Mouse (Mus musculus) monocyte, adult 5-6 weeks (primary cell): ENCODE data around the gene Atp5d. TPM values are rescaled to one million over a fixed set of nuclear protein-coding genes. Genes with fewer than 3 reads are reported as not detected.

Source experiments
- ATAC-seq: fragments of 153-309, 156-312 bp; replicated peaks from 2 replicates; pipeline ENCODE4 v1.8.0; 2017; ENCODE audit warnings: mild to moderate bottlenecking; ENCODE audit not compliant: low TSS enrichment, insufficient number of reproducible peaks, severe bottlenecking, poor library complexity, low FRiP score
- total RNA-seq: library from RNA; stranded (forward); fragments of 200-1000, 200-491, 200-594 nt; gene quantifications from 3 replicates; pipeline ENCODE4 v1.2.3, GENCODE M21; 2017

Gene Atp5d
- total RNA-seq, 1 experiment from 2014 or later, result 29.5 TPM

DNA sequence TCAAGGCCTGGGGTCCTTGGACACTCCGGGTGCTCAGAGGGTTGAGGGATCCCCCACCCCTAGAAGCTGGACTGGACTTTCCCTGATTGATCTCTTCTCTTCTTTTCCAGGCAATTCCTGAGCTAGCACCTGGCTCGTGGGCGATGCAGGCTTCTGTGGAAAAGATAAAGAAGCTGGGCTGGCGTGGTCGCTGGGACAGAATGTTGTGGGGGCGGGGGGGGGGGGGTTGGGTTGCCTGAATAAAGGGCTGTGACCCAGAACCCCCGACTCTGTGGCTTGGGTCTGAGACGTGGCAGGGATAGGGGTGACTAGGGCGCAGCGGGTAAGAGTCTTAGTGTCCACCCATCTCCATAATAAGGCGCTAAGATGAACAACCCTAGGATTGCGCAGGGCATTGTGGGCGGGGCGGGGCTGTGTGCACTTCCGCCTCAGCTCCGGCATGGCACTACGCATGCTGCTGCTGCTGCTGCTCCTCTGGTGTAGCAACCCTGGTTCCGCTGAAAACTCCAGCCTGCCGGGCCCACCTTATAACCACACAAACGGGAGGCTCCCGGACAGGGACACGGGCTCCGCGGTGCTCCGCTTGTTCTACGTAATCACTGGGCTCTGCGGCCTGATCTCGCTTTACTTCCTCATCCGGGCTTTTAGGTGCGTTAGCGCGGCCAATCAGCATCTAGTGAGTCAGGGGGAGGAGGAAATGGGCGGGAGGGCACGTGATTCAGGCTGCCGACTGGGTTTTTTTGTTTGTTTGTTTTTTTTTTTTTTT, 34.3 kb downstream of the Atp5d start, which contains the start of gene 1600002K03Rik:
1600002K03Rik (plus strand) TSS at position 418 of the 766 bp plus-strand sequence.
- peak; percentile 54 for ATAC-seq

DNA sequence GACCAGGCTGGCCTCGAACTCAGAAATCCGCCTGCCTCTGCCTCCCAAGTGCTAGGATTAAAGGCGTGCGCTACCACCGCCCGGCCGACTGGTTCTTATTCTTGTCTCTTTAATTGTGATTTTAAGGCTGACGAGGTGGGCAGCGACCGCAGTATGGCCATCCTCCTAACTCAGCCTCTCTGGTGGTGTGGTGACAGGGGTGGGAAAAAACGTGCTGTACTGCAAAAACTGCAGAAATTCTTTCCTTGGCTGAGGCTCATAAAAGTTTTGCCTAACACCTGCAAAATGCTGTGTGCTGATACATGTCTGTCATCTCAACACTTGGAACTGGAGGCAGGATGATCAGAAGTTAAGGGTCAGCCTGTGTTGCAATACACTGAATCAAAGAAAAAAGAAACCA, 34.9 kb downstream of the Atp5d start:
- ATAC-seq, result no peak

DNA sequence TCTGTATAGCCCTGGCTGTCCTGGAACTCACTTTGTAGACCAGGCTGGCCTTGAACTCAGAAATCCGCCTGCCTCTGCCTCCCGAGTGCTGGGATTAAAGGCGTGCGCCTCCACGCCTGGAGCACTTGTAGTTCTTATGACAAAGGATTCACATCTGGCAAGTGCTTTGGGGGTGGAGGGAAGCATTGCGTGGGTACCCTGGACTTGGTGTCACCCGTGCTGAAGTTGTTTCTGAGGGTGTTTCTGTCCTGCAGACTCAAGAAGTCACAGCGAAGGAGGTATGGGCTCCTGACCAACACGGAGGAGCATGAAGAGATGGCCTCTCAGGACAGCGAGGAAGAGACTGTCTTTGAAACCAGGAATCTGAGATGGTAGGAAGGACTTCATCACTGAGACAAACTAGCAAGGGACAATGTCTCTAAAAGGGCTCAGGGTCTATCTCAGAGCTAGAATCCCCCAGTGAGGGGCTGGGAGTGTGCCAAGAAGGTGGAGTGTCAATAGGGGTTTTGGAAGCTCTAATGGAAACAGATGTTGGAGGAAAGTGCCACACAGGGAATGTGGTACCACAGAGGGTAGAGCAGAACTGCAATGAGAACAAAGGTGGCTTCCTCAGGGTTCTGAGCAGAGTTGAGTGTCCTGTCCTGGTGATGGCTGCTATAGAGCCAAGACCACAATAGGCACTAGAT, 35.7 kb downstream of the Atp5d start:
- no peak for ATAC-seq

DNA sequence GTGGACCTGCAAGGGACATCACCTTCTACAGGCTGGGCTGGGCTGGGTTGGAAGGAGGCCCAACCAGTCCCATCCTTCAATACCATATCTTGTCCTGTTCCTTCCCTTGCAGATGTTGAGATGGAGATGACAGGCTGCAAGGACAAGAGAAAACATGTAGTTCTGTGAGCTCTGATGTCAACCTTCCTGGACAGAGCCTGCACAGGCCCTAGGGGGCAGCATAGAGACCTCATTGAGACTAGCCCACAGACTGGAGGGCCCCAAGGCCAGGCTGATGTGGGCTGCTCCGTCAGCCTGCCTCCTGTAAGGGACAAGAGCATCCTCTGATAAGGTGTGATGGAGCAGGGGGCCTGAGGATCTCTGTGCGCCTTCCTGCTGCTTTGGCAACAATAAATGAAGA, 36.3 kb downstream of the Atp5d start:
- ATAC-seq, result no peak

DNA sequence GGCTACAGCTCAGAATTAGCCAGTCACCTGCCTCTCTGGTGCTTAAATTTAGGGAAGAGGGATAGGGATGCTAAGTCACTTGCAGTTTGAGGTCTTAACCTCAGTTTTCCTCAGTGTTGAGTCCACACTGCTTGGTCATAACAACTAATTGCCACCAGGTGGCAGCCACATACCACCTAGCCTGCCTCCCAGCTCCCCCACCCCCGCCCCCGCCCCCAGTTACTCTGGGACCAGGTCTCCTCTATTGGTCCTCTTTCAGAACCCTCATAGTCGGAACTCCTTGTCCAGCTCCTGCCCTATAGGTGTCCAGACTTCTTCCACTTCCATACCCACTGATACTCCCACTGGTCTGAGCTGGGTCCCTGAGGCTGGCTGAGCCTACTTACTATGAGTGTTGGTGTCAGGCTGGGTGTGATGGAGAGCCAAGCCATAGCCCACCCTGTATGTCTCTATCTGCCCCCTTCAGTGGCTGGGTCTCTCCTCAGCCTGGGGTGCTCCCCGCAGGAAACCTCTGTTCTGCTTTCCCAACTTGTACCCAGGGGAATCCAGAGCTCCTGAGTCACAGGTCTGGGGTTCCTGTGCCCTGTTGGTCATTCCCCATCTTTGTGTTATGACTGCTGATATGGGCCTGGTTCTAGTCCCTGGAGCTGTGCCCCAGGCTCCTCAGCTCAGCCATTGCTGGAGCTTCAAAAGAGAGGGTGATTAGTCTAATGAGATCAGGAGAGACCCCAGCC, 37.3 kb downstream of the Atp5d start:
- ATAC-seq, result no peak

DNA sequence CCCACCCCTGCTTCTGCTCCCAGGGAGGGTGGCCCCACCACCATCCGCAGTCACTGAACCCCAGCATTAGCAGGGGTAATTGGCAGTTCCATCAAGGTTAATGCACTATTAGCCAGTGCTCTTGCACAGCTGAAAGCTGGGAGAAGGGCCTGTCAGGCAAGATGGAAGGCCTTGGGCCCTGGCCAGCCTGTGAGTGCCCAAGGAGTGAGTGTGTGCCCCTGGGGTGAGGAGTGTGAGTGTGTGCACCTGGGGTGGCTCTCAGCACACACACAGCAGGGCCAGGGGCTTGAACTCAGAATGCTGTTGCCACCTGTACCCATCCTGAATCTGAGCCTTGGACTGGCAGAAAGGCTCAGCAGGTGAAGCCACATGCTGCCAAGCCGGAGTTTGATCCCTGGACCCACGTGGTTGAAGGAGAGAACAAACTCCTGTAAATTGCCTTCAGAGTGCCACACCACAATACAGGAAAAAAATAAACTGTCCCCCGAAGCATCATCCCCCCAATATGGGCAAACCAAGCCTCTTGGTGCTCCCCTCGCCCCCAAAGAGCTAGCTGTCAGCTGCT, 37.9 kb downstream of the Atp5d start:
- ATAC-seq, result no peak

DNA sequence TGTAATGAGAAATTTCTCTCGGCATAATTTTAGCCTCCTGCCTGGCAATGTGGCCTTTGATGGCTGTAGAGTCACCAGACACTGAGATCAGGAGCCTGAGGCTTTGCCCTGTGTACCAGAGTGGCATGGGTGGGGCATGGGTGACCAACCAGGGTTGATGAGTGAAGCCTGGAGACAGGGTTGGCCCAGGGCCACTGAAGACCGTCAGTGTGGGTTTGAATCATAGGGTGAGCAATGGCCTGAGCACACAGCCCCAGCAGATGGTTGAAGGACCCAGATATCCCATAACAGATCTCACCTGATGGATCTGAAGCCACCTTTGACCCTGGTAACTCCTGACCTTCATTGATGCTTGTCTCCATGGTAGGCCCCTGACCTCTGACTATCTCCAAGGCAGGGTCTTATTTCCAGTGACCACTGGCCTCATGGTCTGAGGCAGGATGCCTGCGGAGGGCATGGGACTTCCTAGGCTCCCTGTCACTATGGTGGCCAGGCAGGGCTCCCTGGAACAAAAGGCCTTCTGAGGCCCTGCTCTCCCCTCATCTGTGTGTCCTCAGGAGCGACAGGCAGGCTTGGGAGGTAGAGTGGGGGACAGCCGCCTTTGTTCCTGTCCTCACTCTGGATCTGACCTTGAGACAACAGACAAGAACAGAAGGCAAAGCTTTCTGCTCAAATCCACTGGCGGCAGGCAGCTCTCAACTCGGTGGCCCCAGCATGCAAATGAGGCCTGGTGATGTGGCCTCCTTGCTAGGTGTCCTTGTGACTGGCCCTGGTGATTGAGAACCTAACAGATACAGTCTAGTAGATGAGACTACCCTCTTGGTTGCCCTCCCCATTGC, 39.2 kb downstream of the Atp5d start:
- no peak for ATAC-seq

DNA sequence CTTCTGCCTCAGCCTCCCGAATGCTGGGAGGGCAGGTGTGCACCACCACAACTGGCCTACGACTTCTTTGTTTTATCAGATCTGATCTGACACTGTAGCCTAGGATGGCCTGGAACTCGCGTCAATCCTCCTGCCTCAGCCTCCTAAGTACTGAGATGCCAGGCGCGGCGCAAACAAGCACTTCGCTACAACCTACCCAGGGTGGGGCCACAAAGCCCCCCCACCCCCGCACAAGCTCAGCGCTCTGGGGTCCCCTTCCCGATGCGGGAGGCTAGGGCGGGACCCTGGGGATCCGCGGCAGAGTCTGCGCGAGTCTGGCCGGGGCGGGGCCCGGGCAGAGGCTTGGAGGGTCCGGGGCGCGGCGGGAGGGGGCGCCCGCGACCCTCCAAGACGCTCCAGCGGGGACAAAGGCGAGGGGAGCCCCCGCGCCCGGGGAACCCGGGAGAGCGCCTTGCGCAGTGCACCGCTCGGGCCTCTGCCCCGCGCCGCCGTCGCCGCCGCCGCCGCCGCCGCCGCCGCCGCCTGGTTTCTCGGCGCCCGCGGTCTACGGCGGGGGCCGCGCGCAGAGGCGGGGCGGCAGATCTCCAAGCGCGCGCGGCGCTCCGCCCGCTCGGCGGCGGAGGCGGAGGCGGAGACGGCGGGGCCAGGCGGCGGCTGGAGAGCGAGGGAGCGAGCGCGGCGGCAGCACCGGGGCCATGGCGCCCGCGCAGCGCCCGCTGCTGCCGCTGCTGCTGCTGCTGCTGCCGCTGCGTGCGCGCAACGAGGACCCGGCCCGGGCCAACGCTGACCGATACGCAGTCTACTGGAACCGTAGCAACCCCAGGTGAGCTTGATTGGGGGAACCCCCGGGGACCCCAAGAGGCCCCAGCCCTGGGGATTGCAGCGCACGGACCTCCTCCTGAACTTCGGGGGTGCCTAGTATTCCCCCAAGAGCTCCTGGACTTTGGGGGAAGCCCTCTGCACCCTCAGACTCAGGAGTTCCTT, 40.9 kb downstream of the Atp5d start, which contains the start of gene Efna2:
Efna2 (plus strand) TSS at position 415 of the 984 bp plus-strand sequence.
- no peak for ATAC-seq

DNA sequence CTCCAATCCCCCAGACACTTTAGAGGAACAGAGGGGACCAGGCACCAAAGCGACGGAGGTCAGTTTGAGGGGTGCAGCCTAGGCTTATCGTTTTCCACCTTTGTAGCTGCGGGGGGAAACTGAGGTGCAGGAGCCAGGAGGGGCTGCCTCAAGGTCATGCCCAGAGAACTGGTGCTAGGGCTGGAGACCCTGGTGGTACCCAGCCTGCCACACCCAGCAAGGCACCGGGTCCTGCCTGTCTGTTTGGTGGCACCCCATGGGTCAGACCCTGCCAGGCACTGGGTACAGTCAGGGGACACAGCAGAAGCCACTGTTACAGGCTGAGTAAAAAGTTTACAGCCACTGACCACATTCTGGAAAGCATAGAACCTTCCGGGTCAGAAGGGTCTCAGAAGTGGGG, 41.9 kb downstream of the Atp5d start:
- no peak for ATAC-seq

DNA sequence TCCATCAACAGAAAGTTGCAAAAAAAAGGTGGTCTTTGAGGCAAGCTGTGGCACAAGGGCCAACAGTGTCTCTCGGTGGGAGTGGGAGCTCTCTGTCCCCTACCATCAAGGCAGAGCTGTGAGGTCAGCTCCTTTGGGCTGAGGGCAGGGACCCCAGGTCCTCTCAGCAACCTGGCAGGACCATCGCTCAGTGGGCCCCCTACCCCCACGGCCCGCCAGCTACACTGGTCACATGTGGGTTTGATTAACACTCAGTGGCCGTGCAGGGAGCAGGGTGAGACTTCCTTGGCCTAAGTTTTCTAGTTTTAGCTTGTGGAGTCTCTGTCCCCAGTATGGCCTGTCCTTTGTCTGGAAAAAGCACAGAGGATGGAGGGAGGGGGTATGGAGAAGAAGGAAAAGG, 42.4 kb downstream of the Atp5d start:
- no peak for ATAC-seq

DNA sequence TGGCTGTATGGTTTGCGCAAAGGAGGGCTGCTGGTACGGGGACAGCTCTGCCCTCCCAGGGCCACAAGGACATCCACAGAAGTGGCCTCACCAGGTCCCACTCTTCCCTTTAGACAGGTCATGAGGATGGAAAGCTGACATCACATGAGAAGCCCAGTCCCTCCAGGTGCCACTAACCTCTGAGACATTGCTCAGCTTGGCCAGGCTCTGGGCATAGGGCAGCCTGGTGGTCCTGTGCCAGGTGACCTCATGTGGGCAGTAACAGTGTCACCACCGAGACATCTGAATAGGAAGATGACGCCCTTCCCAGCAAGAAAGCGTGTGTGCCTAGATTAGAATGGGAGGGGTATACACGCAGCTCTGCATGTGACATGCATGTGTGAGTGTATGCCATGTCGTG, 44.1 kb downstream of the Atp5d start:
- ATAC-seq, result no peak

DNA sequence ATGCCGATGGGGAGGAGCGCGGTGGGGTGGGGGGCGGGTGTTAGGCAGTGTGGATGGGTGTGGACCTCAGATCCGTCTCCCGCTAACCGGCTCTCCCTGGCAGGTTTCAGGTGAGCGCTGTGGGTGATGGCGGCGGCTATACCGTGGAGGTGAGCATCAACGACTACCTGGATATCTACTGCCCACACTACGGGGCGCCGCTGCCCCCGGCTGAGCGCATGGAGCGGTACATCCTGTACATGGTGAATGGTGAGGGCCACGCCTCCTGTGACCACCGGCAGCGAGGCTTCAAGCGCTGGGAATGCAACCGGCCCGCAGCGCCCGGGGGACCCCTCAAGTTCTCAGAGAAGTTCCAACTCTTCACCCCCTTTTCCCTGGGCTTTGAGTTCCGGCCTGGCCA, 48.2 kb downstream of the Atp5d start:
- ATAC-seq, result no peak

DNA sequence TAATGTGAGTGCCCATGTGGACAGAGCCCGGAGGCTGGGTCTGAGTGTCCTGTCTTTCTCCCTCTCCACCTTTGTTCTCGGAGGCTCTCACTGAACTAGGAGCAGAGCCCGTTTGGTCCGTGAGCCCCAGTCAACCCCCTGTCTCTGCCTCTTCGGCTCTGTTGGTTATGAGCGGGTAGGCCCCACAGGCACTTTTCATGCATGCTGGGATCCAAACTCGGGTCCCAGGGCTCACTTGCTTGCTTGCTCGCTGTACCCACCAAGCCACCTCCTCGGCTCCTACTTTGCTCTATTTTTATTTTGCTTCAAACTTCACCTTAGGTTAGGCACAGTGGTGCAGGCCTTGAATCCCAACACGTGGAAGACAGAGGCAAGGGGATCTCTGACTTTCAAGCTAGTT, 49.3 kb downstream of the Atp5d start:
- ATAC-seq, result no peak

DNA sequence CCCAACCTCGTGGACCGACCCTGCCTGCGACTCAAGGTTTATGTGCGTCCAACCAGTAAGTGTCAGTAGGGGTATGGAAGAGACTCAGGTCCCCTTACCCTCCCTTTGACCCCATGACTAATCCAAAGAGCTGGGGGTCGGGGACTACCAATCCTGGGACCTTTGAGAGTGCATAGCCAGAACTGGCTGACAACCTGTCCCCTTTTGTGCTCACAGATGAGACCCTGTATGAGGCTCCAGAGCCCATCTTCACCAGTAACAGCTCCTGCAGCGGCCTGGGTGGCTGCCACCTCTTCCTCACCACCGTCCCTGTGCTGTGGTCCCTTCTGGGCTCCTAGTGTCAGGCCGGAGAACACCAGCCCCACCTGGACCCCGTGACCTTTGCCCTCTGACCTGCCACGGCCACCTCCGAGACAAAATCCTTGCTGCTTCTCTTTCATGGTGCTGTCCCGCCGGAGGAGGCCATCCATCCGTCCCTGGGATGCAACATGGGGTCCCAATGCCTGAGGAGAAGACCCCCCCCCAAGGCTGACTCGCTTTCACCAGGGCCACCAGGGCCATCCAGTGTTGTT, 50.1 kb downstream of the Atp5d start:
- ATAC-seq, result no peak

DNA sequence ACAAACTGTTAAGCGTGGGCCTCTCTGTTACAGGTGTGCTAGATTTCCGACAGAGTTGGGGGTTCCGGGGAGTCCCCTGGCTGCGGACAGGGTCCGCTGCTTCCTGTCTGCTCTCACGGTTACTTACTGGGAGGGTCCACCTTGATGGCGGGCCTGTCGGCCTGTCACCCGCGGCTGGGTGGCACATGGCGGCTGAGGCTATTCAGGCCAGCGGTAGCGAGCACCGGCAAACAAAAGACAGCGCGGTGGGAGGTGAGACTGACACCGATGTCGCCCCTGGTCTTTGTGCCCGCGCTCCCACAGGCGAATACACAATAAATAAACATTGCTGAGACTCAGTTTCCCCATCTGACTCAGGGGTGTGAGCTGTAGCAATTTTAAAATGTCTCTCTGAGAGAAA, 51.6 kb downstream of the Atp5d start:
- no peak for ATAC-seq

DNA sequence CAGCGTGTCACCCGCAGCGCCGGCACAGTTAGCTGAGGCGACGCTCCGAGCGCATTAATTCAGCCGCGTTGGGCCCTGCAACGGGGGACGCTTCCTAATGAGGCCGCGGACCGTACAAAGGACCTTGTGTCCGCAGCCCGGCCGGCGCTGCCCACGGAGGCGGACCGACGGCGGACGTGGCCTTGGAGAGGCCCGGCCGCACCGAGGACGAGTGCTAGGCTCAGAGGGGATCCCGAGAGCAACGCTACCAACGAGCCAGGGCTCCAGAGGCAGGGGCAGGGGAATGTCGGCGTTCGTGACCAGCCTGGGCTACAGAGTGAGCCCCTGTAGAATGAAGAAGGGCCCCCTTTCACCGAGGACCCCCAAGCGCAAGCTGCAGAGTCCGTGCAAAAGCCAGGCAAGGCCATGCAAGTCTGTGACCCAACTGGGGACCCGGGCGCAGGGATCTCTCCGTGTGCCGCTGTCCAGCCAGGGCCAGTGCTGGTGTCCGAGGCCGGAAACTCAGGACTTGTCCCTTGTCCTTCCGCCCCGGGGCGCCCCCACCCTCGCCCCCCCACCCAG, 52.1 kb downstream of the Atp5d start:
- no peak for ATAC-seq

DNA sequence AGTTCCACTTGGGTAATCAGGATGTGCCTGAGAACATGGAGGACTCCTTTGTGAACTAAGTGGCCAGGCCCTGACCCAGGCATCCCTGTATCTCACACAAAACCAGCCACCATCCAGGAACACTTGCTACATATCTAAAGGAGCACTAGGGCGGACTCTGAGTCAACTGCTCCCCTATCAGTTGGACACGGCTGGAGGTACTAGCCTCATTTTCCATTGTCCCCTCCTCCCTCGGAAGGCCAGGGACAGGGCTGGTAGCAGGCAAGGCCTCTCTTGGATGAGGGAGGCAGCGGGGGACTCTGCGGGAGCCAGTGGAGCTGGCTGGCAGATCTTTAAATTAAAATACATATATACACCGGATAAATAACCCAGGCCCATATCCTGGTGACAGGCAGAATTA, 55.5 kb downstream of the Atp5d start:
- ATAC-seq, result no peak
